Mouse (Mus musculus): ENCODE measurements around the gene Ptn. TPM values are rescaled to one million over a fixed set of nuclear protein-coding genes. Genes with fewer than 3 reads are reported as not detected.

The Ptn gene
- polyA plus RNA-seq (2012; rRNA removed): 0.07 and 0.22 TPM in 2 replicates

DNA sequence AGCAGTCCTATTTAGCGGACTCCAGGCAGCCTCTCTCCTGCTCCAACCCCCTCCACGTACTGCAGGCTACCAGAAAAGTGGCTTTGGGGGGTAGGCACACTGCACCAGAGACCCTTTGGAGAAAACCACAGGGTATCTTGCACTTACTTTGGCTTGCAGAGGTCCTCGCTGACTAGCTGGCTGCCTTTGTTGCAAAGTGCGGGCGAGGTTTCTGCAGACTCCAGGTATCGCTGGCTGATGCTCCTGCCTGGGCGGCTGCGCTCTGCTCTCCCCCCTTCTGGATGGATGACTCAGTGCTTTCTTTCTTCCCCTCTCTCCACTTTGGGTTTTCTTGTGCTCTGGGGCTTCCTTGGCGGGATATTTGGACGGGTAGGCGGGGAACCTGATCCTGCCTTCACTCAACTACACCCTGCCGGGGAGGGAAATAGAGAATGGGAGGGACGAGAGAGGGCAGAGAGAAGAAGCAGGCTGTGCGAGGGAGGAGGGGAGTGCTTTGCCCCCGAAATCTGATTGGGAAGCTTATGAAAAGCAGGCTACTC lies at the start of gene Ptn:
TSS of gene Ptn (minus strand) at position 474 of the 539 bp plus-strand sequence.
- no peak for TF ChIP-seq POLR2A (IDR thresholded peaks at IDR 0.05; ENCODE audit: low read depth, low read length)
- TF ChIP-seq CTCF (IDR thresholded peaks at IDR 0.05; ENCODE audit: extremely low read depth, insufficient read depth, insufficient read length, insufficient replicate concordance): no peak
- Histone ChIP-seq H3K4me3 (ENCODE audit: extremely low read depth, insufficient read depth, insufficient read length) (no peak within 1 kb of the TSS), H3K27ac (ENCODE audit: insufficient read depth, low read length) (no peak within 1 kb of the TSS), H3K27me3 (ENCODE audit: control insufficient read depth, insufficient read depth, low read length) (no peaks in the 10 kb centered on the region), H3K4me1 (ENCODE audit: control insufficient read depth, insufficient read depth, insufficient read length) (no peaks in the 10 kb centered on the region), H3K36me3 (ENCODE audit: control insufficient read depth, insufficient read depth, low read length) (no peaks in the 10 kb centered on the region)
- no peak for DNase-seq (ENCODE audit: low read depth in 1 of 2, low spot score in 2 of 2)
- WGBS: 13% methylated on average over 15 of the region's 15 CpGs

DNA sequence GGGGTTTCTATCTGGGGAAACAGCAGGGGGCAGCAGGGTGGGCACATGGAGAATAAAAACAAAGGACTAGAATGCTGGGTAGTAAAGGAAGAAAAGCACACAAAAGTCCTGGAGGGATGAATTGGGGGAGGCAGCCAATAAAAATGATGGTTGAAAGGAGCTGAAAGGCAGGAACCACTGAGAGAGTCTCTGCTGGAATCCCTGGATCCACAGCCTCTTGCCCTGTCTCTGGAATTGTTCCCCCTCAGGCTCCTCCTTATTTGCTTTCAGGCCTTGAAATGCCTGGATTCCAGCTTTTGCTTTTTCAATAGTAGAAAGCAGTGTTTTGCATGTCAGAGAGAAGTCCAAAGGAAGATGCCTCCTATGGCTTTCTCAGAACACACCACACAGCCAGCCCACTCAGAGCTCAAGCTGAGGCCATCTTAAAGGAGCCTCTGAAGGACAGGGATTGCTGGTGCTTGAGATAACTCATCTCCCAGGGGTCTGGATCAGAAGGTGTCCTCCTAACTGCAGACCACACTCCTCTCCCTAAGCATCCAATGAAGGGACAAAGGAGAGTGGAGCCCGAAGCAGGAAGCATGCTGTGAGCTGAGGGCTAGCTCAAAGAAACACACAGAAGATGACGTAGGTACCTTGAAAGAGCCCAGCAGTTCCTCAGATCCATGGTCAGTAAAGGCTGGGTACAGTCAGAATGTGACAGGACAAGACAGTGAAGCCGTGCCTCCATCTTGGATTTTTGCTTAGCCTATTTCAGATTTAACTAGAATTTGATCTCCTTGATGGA lies 48.4 kb upstream of the Ptn start:
- H3K27me3 ChIP-seq (ENCODE audit: control insufficient read depth, insufficient read depth, low read length): no peaks in the 10 kb centered on the region
- DNase-seq (ENCODE audit: low read depth in 1 of 2, low spot score in 2 of 2): no peak
- no peak overlapping the region for H3K4me3 ChIP-seq (ENCODE audit: extremely low read depth, insufficient read depth, insufficient read length)
- 85% methylated on average over 3 of the region's 3 CpGs for WGBS
- no peak overlapping the region for H3K27ac ChIP-seq (ENCODE audit: insufficient read depth, low read length)
- H3K36me3 ChIP-seq (ENCODE audit: control insufficient read depth, insufficient read depth, low read length): no peaks in the 10 kb centered on the region
- no peak for TF ChIP-seq CTCF (IDR thresholded peaks at IDR 0.05; ENCODE audit: extremely low read depth, insufficient read depth, insufficient read length, insufficient replicate concordance)
- TF ChIP-seq POLR2A (IDR thresholded peaks at IDR 0.05; ENCODE audit: low read depth, low read length): no peak
- no peaks in the 10 kb centered on the region for H3K4me1 ChIP-seq (ENCODE audit: control insufficient read depth, insufficient read depth, insufficient read length)

DNA sequence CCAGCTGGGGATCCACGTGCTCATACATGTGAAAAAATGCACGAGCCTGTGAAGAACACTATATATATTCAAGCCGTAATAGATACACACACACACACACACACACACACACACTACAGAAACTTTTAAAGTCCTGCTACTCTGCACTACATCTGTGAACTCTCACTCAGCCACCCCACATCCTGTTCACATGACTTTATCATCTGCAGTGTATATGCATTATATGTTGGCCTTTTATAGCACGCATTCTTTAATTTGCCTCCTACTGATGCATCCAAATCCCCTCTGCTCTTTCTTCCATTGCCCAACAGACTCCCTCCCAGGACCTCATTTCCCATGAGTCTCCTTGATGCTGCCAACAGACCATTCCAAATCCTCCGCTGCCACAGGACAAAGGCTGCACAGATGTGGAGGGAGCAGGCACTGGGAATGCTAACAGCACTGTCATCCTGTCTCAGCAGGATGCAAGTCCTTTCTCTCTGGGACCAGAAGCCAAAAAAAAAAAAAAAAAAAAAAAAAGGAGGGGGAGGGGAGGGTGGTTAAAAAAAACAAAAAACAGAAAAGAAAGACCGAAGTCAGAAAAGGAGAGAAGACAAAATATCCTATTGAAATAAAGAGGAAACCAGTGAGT lies 47.7 kb upstream of the Ptn start:
- Histone ChIP-seq H3K36me3 (ENCODE audit: control insufficient read depth, insufficient read depth, low read length) (no peaks in the 10 kb centered on the region), H3K4me1 (ENCODE audit: control insufficient read depth, insufficient read depth, insufficient read length) (no peaks in the 10 kb centered on the region), H3K4me3 (ENCODE audit: extremely low read depth, insufficient read depth, insufficient read length) (no peak overlapping the region), H3K27me3 (ENCODE audit: control insufficient read depth, insufficient read depth, low read length) (no peaks in the 10 kb centered on the region), H3K27ac (ENCODE audit: insufficient read depth, low read length) (no peak overlapping the region)
- no peak for DNase-seq (ENCODE audit: low read depth in 1 of 2, low spot score in 2 of 2)
- TF ChIP-seq POLR2A (IDR thresholded peaks at IDR 0.05; ENCODE audit: low read depth, low read length): no peak
- no peak for TF ChIP-seq CTCF (IDR thresholded peaks at IDR 0.05; ENCODE audit: extremely low read depth, insufficient read depth, insufficient read length, insufficient replicate concordance)
- WGBS: 72% methylated on average over 6 of the region's 6 CpGs

DNA sequence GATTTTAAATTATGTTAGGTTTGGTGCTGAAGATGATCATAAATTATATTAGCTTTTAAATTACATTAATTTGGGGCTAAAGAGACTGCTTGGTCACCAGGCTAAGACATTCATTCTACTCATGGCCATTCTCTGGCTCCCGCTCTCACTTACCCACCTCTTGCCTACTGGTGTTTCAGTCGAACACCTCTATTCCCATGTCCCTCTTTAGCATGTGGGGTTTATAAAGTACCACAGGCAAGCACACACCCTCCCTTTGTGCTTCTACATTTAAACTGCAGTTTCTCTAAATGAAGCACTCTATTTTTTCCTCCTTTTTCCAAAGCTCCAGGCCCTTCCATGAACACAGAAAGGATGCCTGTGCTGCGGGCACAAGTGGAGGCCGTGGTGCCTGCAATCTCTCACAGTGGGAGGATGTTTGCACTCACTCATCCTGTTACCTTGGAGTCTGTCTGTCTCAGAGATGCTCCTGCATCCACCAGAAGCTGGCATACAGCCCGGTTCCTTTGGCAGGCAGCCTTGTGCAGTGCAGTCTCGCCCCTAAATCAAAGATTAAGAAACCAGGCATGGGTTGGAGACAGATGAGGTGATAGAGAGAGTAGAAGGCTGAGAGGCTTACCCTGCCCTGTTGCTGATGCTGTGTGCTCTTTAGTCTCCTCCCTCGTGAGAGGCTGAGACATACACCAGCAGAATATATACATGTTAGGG lies 40.6 kb upstream of the Ptn start:
- TF ChIP-seq POLR2A (IDR thresholded peaks at IDR 0.05; ENCODE audit: low read depth, low read length) (no peak), CTCF (IDR thresholded peaks at IDR 0.05; ENCODE audit: extremely low read depth, insufficient read depth, insufficient read length, insufficient replicate concordance) (no peak)
- Histone ChIP-seq H3K4me1 (ENCODE audit: control insufficient read depth, insufficient read depth, insufficient read length) (no peaks in the 10 kb centered on the region), H3K27me3 (ENCODE audit: control insufficient read depth, insufficient read depth, low read length) (no peaks in the 10 kb centered on the region), H3K27ac (ENCODE audit: insufficient read depth, low read length) (no peak overlapping the region), H3K4me3 (ENCODE audit: extremely low read depth, insufficient read depth, insufficient read length) (no peak overlapping the region), H3K36me3 (ENCODE audit: control insufficient read depth, insufficient read depth, low read length) (no peaks in the 10 kb centered on the region)
- 84% methylated on average over 7 of the region's 7 CpGs for WGBS
- DNase-seq (ENCODE audit: low read depth in 1 of 2, low spot score in 2 of 2): no peak

DNA sequence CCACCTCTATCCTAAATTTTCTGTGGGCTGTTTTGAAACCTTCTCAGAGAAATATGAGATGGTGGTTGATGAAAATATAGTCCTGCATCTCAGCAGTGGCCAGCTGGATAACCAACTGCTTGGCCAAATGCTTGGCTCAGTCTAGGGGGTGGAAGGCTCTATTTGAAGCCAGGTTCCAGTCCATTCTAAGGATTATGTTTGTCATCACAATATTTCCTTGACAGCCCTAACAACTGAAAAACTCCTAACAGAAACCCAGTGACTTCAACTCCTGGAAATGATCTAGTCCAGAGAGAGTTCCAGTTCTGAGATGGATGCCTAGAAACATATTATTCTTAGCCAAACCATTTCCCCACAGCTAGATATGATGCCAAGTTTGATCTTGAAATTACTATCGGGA lies 35.3 kb upstream of the Ptn start:
- TF ChIP-seq CTCF (IDR thresholded peaks at IDR 0.05; ENCODE audit: extremely low read depth, insufficient read depth, insufficient read length, insufficient replicate concordance) (no peak), POLR2A (IDR thresholded peaks at IDR 0.05; ENCODE audit: low read depth, low read length) (no peak)
- H3K36me3 ChIP-seq (ENCODE audit: control insufficient read depth, insufficient read depth, low read length): no peaks in the 10 kb centered on the region
- H3K27ac ChIP-seq (ENCODE audit: insufficient read depth, low read length): no peak overlapping the region
- H3K27me3 ChIP-seq (ENCODE audit: control insufficient read depth, insufficient read depth, low read length): no peaks in the 10 kb centered on the region
- 93% methylated on average over 1 of the region's 1 CpGs for WGBS
- no peak overlapping the region for H3K4me3 ChIP-seq (ENCODE audit: extremely low read depth, insufficient read depth, insufficient read length)
- no peaks in the 10 kb centered on the region for H3K4me1 ChIP-seq (ENCODE audit: control insufficient read depth, insufficient read depth, insufficient read length)
- DNase-seq (ENCODE audit: low read depth in 1 of 2, low spot score in 2 of 2): no peak

DNA sequence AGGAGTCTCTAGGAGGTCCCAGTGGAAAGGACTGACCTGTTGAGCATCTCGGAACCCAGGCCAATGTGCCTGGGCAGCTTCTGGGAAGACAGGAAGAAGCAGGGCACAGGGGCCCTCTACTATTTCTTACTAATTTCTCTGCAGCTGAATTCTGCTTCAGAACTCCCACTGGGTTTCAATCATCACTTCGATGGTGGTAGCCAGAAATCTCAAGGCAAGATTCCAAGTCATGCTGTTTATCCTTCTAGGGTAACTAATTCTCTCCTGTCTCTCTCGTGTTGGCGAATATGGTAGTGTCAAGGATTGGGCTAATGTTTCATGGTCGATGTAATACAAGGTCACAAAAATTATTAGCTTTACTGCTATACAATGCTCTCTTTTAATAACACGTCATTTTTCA lies 34.2 kb upstream of the Ptn start:
- WGBS: 85% methylated on average over 6 of the region's 6 CpGs
- no peak for TF ChIP-seq CTCF (IDR thresholded peaks at IDR 0.05; ENCODE audit: extremely low read depth, insufficient read depth, insufficient read length, insufficient replicate concordance)
- TF ChIP-seq POLR2A (IDR thresholded peaks at IDR 0.05; ENCODE audit: low read depth, low read length): no peak

More for the DNA sequence above, 34.2 kb upstream of the Ptn start:
- no peaks in the 10 kb centered on the region for H3K27me3 ChIP-seq (ENCODE audit: control insufficient read depth, insufficient read depth, low read length)
- no peaks in the 10 kb centered on the region for H3K36me3 ChIP-seq (ENCODE audit: control insufficient read depth, insufficient read depth, low read length)
- no peaks in the 10 kb centered on the region for H3K4me1 ChIP-seq (ENCODE audit: control insufficient read depth, insufficient read depth, insufficient read length)
- no peak overlapping the region for H3K4me3 ChIP-seq (ENCODE audit: extremely low read depth, insufficient read depth, insufficient read length)
- H3K27ac ChIP-seq (ENCODE audit: insufficient read depth, low read length): no peak overlapping the region
- DNase-seq (ENCODE audit: low read depth in 1 of 2, low spot score in 2 of 2): no peak

Data from spleen, adult 2 months (tissue).